Mouse (Mus musculus): Measurements from ENCODE around the gene Prrc2a. TPM values are rescaled to one million over a fixed set of nuclear protein-coding genes. Genes with fewer than 3 reads are reported as not detected.
A peak's percentile ranks its signal among the peaks of the same experiment; 100 is the strongest.

The Prrc2a gene
- total and polyA plus RNA-seq, 3 experiments, result 71.0 to 663 (median 87.6) TPM

- Histone ChIP-seq H3K9me3 (replicated peaks; ENCODE audit: insufficient read depth, low read length) (no peaks in the 10 kb centered on the region), H3K36me3 (ENCODE audit: control insufficient read depth in 1 of 2, insufficient read depth in 2 of 2, low read length in 2 of 2) (peaks cover 7 to 10% of the 10 kb centered on the region in 2 experiments), H3K27ac (ENCODE audit: control insufficient read depth, low read depth, low read length) (no peak overlapping the region), H3K4me1 (ENCODE audit: control insufficient read depth in 1 of 2, insufficient read depth in 2 of 2, low read length in 2 of 2) (no peaks in the 10 kb centered on the region), H3K9ac (ENCODE audit: control insufficient read depth, low read depth, low read length, poor library complexity, severe bottlenecking) (no peak overlapping the region), H3K27me3 (ENCODE audit: control insufficient read depth in 1 of 2, insufficient read depth in 2 of 2, low read length in 2 of 2) (no peaks in the 10 kb centered on the region), H3K4me3 (ENCODE audit: control insufficient read depth in 1 of 2, insufficient read depth in 1 of 2, low read depth in 2 of 2, low read length in 2 of 2) (no peak overlapping the region), H3K79me2 (ENCODE audit: control insufficient read depth, insufficient read depth, low read length, poor library complexity) (peaks cover 1% of the 10 kb centered on the region; the same call in 1 of the 2 replicates)
- TF ChIP-seq POLR2AphosphoS5 (IDR thresholded peaks at IDR 0.05; ENCODE audit: borderline replicate concordance, low read depth, low read length), result 0 out of 2 replicates have a peak, but pooled peaks have one; percentile 37
- TF ChIP-seq GATA1 (IDR thresholded peaks at IDR 0.05; ENCODE audit: low read depth, low read length), result no peak
- TF ChIP-seq POLR2AphosphoS2 (IDR thresholded peaks at IDR 0.05; ENCODE audit: low read length), result 0 out of 2 replicates have a peak, but pooled peaks have one; percentile 84
- peak; percentile 15; the same call in 1 of the 2 replicates for TF ChIP-seq CHD2 (IDR thresholded peaks at IDR 0.05; ENCODE audit: low read length)
- 0 out of 2 replicates have a peak, but pooled peaks have one; percentile 20 for TF ChIP-seq MXI1 (IDR thresholded peaks at IDR 0.05; ENCODE audit: low read depth, low read length)
- DNase-seq (ENCODE audit: low read depth, low spot score), result peak; percentile 48
Observed at GRCm38 (mm10) chr17:35147348-35147747, 17.3 kb downstream of the Prrc2a start.

GRCm38 (mm10) chr17:35146139-35146538, 18.6 kb downstream of the Prrc2a start:
- Histone ChIP-seq H3K36me3 (ENCODE audit: control insufficient read depth in 1 of 2, insufficient read depth in 2 of 2, low read length in 2 of 2) (peaks cover 3 to 17% of the 10 kb centered on the region in 2 experiments; a peak in 3 of 4 replicates), H3K4me1 (ENCODE audit: control insufficient read depth in 1 of 2, insufficient read depth in 2 of 2, low read length in 2 of 2) (no peaks in the 10 kb centered on the region), H3K79me2 (ENCODE audit: control insufficient read depth, insufficient read depth, low read length, poor library complexity) (no peaks in the 10 kb centered on the region), H3K4me3 (ENCODE audit: control insufficient read depth in 1 of 2, insufficient read depth in 1 of 2, low read depth in 2 of 2, low read length in 2 of 2) (no peak overlapping the region), H3K27ac (ENCODE audit: control insufficient read depth, low read depth, low read length) (no peak overlapping the region), H3K9me3 (replicated peaks; ENCODE audit: insufficient read depth, low read length) (no peaks in the 10 kb centered on the region), H3K27me3 (ENCODE audit: control insufficient read depth in 1 of 2, insufficient read depth in 2 of 2, low read length in 2 of 2) (no peaks in the 10 kb centered on the region), H3K9ac (ENCODE audit: control insufficient read depth, low read depth, low read length, poor library complexity, severe bottlenecking) (no peak overlapping the region)
- peak; percentile 39 for DNase-seq (ENCODE audit: low read depth, low spot score)
- TF ChIP-seq ETS1 (IDR thresholded peaks at IDR 0.05; ENCODE audit: low read depth, low read length), result no peak
- no peak for TF ChIP-seq GABPA (IDR thresholded peaks at IDR 0.05; ENCODE audit: low read depth, low read length)

GRCm38 (mm10) chr17:35141971-35142370, 22.7 kb downstream of the Prrc2a start:
- no peak overlapping the region for H3K9ac ChIP-seq (ENCODE audit: control insufficient read depth, low read depth, low read length, poor library complexity, severe bottlenecking)
- DNase-seq (ENCODE audit: low read depth, low spot score), result no peak
- peaks cover 19% of the 10 kb centered on the region for H3K79me2 ChIP-seq (ENCODE audit: control insufficient read depth, insufficient read depth, low read length, poor library complexity)
- H3K36me3 ChIP-seq (ENCODE audit: control insufficient read depth in 1 of 2, insufficient read depth in 2 of 2, low read length in 2 of 2), result peaks cover 7 to 13% of the 10 kb centered on the region in 2 experiments
- H3K9me3 ChIP-seq (replicated peaks; ENCODE audit: insufficient read depth, low read length), result no peaks in the 10 kb centered on the region
- H3K4me3 ChIP-seq (ENCODE audit: control insufficient read depth in 1 of 2, insufficient read depth in 1 of 2, low read depth in 2 of 2, low read length in 2 of 2), result no peak overlapping the region
- TF ChIP-seq MAFK (IDR thresholded peaks at IDR 0.05; ENCODE audit: borderline replicate concordance, low read depth, low read length) (no peak), MEF2A (IDR thresholded peaks at IDR 0.05; ENCODE audit: extremely low read depth, insufficient replicate concordance, low read depth, low read length, poor library complexity, severe bottlenecking) (no peak), RAD21 (IDR thresholded peaks at IDR 0.05; ENCODE audit: low read depth, low read length) (no peak), USF1 (IDR thresholded peaks at IDR 0.05; ENCODE audit: low read depth, low read length) (no peak), ZNF384 (IDR thresholded peaks at IDR 0.05; ENCODE audit: low read depth, low read length) (no peak), JUND (IDR thresholded peaks at IDR 0.05; ENCODE audit: low read depth, low read length) (no peak), SMC3 (IDR thresholded peaks at IDR 0.05; ENCODE audit: low read depth, low read length) (no peak), POLR2AphosphoS2 (IDR thresholded peaks at IDR 0.05; ENCODE audit: low read length) (no peak), TCF12 (IDR thresholded peaks at IDR 0.05; ENCODE audit: low read depth, low read length) (no peak), MAX (IDR thresholded peaks at IDR 0.05; ENCODE audit: low read length) (no peak), CTCF (IDR thresholded peaks at IDR 0.05 in 2 of 3, conservative IDR thresholded peaks at IDR 0.05 in 1 of 3; ENCODE audit: control insufficient read depth in 1 of 3, insufficient read depth in 1 of 3, low read depth in 2 of 3, low read length in 3 of 3, poor library complexity in 1 of 3, severe bottlenecking in 1 of 3) (no peak), MXI1 (IDR thresholded peaks at IDR 0.05; ENCODE audit: low read depth, low read length) (no peak), KAT2A (conservative IDR thresholded peaks at IDR 0.05; ENCODE audit: low read depth, low read length) (no peak), CHD1 (IDR thresholded peaks at IDR 0.05; ENCODE audit: low read depth, low read length) (no peak), UBTF (IDR thresholded peaks at IDR 0.05; ENCODE audit: borderline replicate concordance, insufficient read depth, low read depth, low read length) (no peak), SIN3A (IDR thresholded peaks at IDR 0.05; ENCODE audit: low read length) (no peak), ZMIZ1 (IDR thresholded peaks at IDR 0.05; ENCODE audit: low read depth, low read length) (no peak), EP300 (IDR thresholded peaks at IDR 0.05; ENCODE audit: low read depth in 1 of 2, low read length in 2 of 2) (no peak), MYC (IDR thresholded peaks at IDR 0.05; ENCODE audit: low read depth, low read length) (no peak)
- H3K4me1 ChIP-seq (ENCODE audit: control insufficient read depth in 1 of 2, insufficient read depth in 2 of 2, low read length in 2 of 2), result peaks cover 0 to 5% of the 10 kb centered on the region in 2 experiments; a peak in 1 of 4 replicates
- H3K27ac ChIP-seq (ENCODE audit: control insufficient read depth, low read depth, low read length), result no peak overlapping the region
- no peaks in the 10 kb centered on the region for H3K27me3 ChIP-seq (ENCODE audit: control insufficient read depth in 1 of 2, insufficient read depth in 2 of 2, low read length in 2 of 2)
